Mouse (Mus musculus): ENCODE data around the gene Slc5a10. TPM values are rescaled to one million over a fixed set of nuclear protein-coding genes. Genes with fewer than 3 reads are reported as not detected.

Gene Slc5a10
- polyA plus RNA-seq, 1 experiment from 2014 or later: not detected

GRCm38 (mm10) chr11:61667248-61667647 is 53.4 kb downstream of the Slc5a10 start:
- peaks cover 9% of the 10 kb centered on the region; the same call in 1 of the 2 replicates for H3K4me1 ChIP-seq (replicated peaks)
- H3K27me3 ChIP-seq: no peaks in the 10 kb centered on the region; the same call in 1 of the 2 replicates
- DNase-seq (no peak), ATAC-seq (ENCODE audit: low read depth) (no peak)
- no peak overlapping the region for H3K4me3 ChIP-seq (replicated peaks)
- no peak overlapping the region for H3K4me2 ChIP-seq
- 83% methylated on average over 5 of the region's 5 CpGs for WGBS (ENCODE audit: insufficient replicate concordance)
- H3K9me3 ChIP-seq (replicated peaks): no peaks in the 10 kb centered on the region
- H3K9ac ChIP-seq: no peak overlapping the region
- H3K36me3 ChIP-seq: no peaks in the 10 kb centered on the region
- H3K27ac ChIP-seq: no peak overlapping the region

DNA sequence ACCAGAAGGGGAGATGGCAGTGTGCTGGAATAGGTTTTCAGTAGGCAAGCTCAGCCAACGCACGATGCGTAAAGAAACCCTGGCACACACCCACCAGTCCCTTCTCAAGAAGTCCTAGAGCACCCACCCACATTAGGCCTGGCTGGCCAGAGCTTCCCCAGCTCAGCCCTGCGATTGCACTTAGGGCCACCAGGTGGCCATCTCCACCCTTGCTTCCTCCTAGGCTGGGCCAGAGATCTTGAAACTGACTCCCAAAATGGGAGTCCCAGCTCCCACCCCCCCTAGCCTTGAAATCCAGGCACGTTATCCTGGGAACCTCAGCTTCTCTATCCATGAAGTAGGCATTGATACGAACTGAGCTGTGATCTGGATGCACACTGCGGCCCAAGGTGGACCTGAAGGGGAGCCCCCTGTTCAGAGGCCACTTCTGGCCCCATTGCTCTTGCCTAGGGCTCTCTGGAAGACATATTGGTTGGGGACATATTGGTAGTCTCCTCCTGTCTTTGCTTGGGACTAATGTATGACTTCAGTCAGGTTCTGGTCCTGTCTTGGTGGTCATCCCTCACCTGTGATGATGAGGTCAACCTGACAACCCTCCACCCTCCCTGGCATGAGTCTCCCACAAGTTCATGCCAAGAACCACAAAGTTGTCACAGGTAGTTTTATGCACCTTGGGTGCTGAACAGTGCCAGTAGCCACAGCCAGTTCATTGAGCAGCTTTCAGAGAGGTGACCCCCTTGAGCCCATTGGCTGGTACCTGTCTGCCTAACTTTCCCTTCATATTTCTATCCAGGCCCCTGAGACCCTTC is 54.4 kb downstream of the Slc5a10 start:
- H3K36me3 ChIP-seq: no peaks in the 10 kb centered on the region
- no peak overlapping the region for H3K27ac ChIP-seq
- no peak overlapping the region for H3K4me3 ChIP-seq (replicated peaks)
- DNase-seq (no peak), ATAC-seq (ENCODE audit: low read depth) (0 out of 2 replicates have a peak, but pooled peaks have one; percentile 18)
- no peaks in the 10 kb centered on the region; the same call in 1 of the 2 replicates for H3K27me3 ChIP-seq
- H3K9ac ChIP-seq: no peak overlapping the region
- H3K4me1 ChIP-seq (replicated peaks): peaks cover 7% of the 10 kb centered on the region; the same call in 1 of the 2 replicates
- no peak overlapping the region for H3K4me2 ChIP-seq
- no peaks in the 10 kb centered on the region for H3K9me3 ChIP-seq (replicated peaks)
- 47% methylated on average over 7 of the region's 7 CpGs for WGBS (ENCODE audit: insufficient replicate concordance)

DNA sequence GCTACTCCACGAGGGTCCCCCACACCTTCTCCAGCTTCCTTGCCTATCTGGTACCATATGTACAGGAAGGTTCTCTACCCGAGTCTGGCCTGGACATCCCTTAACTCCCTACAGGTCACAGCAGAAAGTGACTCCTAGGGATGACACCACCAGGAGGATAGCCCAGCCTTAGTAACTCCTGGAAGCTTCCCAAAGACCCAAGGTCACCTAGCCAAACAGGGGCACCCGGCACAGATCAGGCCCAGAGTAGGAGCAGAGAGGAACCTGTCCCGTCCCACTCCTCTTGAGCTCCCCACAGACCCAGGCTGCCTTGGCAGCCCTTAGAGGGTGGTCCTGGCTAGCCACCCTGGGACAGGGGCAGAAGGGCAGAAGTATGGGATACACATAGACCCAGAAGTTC is 55.2 kb downstream of the Slc5a10 start:
- ATAC-seq (ENCODE audit: low read depth): no peak
- Histone ChIP-seq H3K36me3 (no peaks in the 10 kb centered on the region), H3K9ac (no peak overlapping the region), H3K4me3 (replicated peaks) (no peak overlapping the region), H3K9me3 (replicated peaks) (no peaks in the 10 kb centered on the region), H3K27me3 (no peaks in the 10 kb centered on the region), H3K4me2 (no peak overlapping the region), H3K27ac (no peak overlapping the region), H3K4me1 (replicated peaks) (peaks cover 7% of the 10 kb centered on the region; the same call in 1 of the 2 replicates)
- whole genome bisulfite sequencing (ENCODE audit: insufficient replicate concordance): 62% methylated on average over 4 of the region's 4 CpGs
- DNase-seq: no peak

DNA sequence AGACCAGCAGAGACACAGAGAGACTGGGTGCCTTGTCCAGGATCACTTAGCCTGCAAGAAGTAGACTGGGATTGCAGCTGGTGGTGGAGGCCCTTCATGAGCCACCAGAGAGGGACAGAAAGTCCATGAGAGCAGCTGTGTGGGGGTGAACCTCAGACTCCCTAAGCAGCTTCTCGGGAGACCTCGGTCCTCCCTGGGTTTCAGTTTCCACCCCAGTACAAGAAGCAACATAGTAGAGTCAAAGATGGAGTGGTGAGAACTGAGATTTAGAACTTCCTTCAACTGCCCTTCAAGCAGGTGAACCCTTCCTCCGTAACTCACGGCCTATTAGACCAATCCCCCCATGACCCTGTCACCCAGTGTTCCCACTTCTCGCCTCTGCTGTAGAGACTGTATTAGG is 58.4 kb downstream of the Slc5a10 start:
- 74% methylated on average over 5 of the region's 5 CpGs for WGBS (ENCODE audit: insufficient replicate concordance)
- no peaks in the 10 kb centered on the region for H3K36me3 ChIP-seq
- H3K27ac ChIP-seq: no peak overlapping the region
- DNase-seq (no peak), ATAC-seq (ENCODE audit: low read depth) (no peak)
- H3K9ac ChIP-seq: no peak overlapping the region
- peaks cover 10% of the 10 kb centered on the region; the same call in 1 of the 2 replicates for H3K4me1 ChIP-seq (replicated peaks)
- H3K27me3 ChIP-seq: no peaks in the 10 kb centered on the region
- no peak overlapping the region for H3K4me2 ChIP-seq
- H3K4me3 ChIP-seq (replicated peaks): no peak overlapping the region
- H3K9me3 ChIP-seq (replicated peaks): no peaks in the 10 kb centered on the region

GRCm38 (mm10) chr11:61660806-61661392 is 59.7 kb downstream of the Slc5a10 start:
- Histone ChIP-seq H3K27ac (no peak overlapping the region), H3K4me2 (no peak overlapping the region), H3K27me3 (no peaks in the 10 kb centered on the region), H3K36me3 (no peaks in the 10 kb centered on the region), H3K4me1 (replicated peaks) (0 out of 2 replicates have a peak, but pooled peaks cover 5% of the 10 kb centered on the region), H3K4me3 (replicated peaks) (no peak overlapping the region), H3K9me3 (replicated peaks) (no peaks in the 10 kb centered on the region), H3K9ac (no peak overlapping the region)
- ATAC-seq (ENCODE audit: low read depth) (no peak), DNase-seq (no peak)
- WGBS (ENCODE audit: insufficient replicate concordance): 47% methylated on average over 7 of the region's 7 CpGs

DNA sequence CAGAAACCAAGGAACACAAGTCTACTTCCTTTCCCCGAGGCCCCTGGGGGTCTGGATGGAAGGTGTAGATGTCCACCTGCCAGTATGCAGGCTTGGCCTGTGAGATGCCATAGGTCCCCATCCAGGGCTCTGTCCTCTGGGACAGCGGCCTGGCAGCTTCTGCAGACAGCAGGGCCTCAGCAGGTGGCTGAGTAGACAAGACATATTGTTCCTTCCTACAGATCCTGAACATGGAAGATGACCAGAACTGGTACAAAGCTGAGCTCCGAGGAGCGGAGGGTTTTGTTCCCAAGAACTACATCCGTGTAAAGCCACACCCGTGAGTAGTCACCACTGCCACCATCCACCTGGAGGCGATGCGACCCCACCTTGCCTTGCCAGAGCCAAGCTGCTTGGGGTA is 60.6 kb downstream of the Slc5a10 start:
- Histone ChIP-seq H3K27ac (no peak overlapping the region), H3K4me1 (replicated peaks) (0 out of 2 replicates have a peak, but pooled peaks cover 5% of the 10 kb centered on the region), H3K9me3 (replicated peaks) (no peaks in the 10 kb centered on the region), H3K9ac (no peak overlapping the region), H3K4me2 (no peak overlapping the region), H3K4me3 (replicated peaks) (no peak overlapping the region), H3K36me3 (no peaks in the 10 kb centered on the region), H3K27me3 (no peaks in the 10 kb centered on the region)
- ATAC-seq (ENCODE audit: low read depth) (no peak), DNase-seq (no peak)
- WGBS (ENCODE audit: insufficient replicate concordance): 78% methylated on average over 8 of the region's 8 CpGs

GRCm38 (mm10) chr11:61659011-61659858 is 61.4 kb downstream of the Slc5a10 start:
- no peak overlapping the region for H3K27ac ChIP-seq
- H3K4me3 ChIP-seq (replicated peaks): no peak overlapping the region
- H3K4me2 ChIP-seq: no peak overlapping the region
- no peak for DNase-seq
- H3K4me1 ChIP-seq (replicated peaks): 0 out of 2 replicates have a peak, but pooled peaks cover 5% of the 10 kb centered on the region
- ATAC-seq (ENCODE audit: low read depth): no peak
- WGBS (ENCODE audit: insufficient replicate concordance): 53% methylated on average over 4 of the region's 4 CpGs
- no peak overlapping the region for H3K9ac ChIP-seq
- no peaks in the 10 kb centered on the region for H3K27me3 ChIP-seq
- no peaks in the 10 kb centered on the region for H3K36me3 ChIP-seq
- H3K9me3 ChIP-seq (replicated peaks): no peaks in the 10 kb centered on the region

GRCm38 (mm10) chr11:61658360-61658922 is 62.2 kb downstream of the Slc5a10 start:
- no peak overlapping the region for H3K4me2 ChIP-seq
- H3K4me1 ChIP-seq (replicated peaks): 0 out of 2 replicates have a peak, but pooled peaks cover 5% of the 10 kb centered on the region
- no peaks in the 10 kb centered on the region for H3K9me3 ChIP-seq (replicated peaks)
- DNase-seq: no peak
- no peak overlapping the region for H3K9ac ChIP-seq
- H3K36me3 ChIP-seq: no peaks in the 10 kb centered on the region
- 74% methylated on average over 3 of the region's 3 CpGs for WGBS (ENCODE audit: insufficient replicate concordance)
- H3K4me3 ChIP-seq (replicated peaks): no peak overlapping the region
- H3K27me3 ChIP-seq: no peaks in the 10 kb centered on the region
- ATAC-seq (ENCODE audit: low read depth): no peak
- H3K27ac ChIP-seq: no peak overlapping the region

GRCm38 (mm10) chr11:61657432-61657831 is 63.2 kb downstream of the Slc5a10 start:
- Histone ChIP-seq H3K27me3 (no peaks in the 10 kb centered on the region), H3K9ac (no peak overlapping the region), H3K9me3 (replicated peaks) (no peaks in the 10 kb centered on the region), H3K27ac (no peak overlapping the region), H3K4me2 (no peak overlapping the region), H3K4me3 (replicated peaks) (no peak overlapping the region), H3K4me1 (replicated peaks) (0 out of 2 replicates have a peak, but pooled peaks cover 5% of the 10 kb centered on the region), H3K36me3 (no peaks in the 10 kb centered on the region)
- ATAC-seq (ENCODE audit: low read depth) (no peak), DNase-seq (no peak)
- WGBS (ENCODE audit: insufficient replicate concordance): 55% methylated on average over 2 of the region's 2 CpGs

DNA sequence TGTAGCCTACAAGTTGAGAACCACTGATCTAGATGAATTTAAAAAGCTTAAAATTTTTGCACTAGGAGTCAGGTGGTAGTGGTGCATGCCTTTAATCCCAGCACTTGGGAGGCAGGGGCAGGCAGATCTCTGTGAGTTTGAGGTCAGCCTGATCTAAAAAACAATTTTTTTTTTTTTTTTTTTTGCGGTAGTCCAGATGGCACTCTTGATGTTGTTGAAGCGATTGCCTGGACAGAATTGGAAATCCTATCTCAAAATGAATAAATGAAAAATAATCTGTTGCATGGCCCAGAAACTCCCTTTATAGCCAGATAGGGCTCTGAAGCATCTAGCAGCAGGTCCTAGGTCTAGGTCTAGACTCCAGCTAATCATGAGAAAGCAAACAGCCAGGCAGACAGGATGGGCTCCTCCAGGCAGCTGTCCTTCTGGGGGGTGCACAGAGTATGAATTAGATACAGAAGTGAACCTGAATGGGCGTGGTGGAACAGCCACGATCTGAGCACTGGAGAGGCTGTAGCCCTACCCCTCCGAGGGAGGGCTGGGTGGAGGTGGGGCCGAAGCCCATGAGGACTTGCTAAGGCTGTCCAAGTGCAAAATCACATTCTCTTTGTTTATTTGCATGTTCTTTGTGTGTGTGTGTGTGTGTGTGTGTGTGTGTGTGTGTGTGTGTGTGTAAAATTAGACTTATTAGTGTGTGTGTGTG is 64.3 kb downstream of the Slc5a10 start:
- ATAC-seq (ENCODE audit: low read depth): no peak
- Histone ChIP-seq H3K4me1 (replicated peaks) (0 out of 2 replicates have a peak, but pooled peaks cover 5% of the 10 kb centered on the region), H3K9ac (no peak overlapping the region), H3K27ac (no peak overlapping the region), H3K9me3 (replicated peaks) (no peaks in the 10 kb centered on the region), H3K27me3 (no peaks in the 10 kb centered on the region), H3K4me2 (no peak overlapping the region), H3K36me3 (no peaks in the 10 kb centered on the region), H3K4me3 (replicated peaks) (no peak overlapping the region)
- WGBS (ENCODE audit: insufficient replicate concordance): 38% methylated on average over 6 of the region's 6 CpGs
- DNase-seq: no peak

Data from liver, embryonic 13.5 days (tissue).